Mouse (Mus musculus): ENCODE measurements at regions not wholly inside any gene's neighbourhood (a gene's known extent, or its start where the extent isn't known, plus 50 kb on each side); places are given as distances from the start of the nearest gene placed in this dataset.
A peak's percentile ranks its signal among the peaks of the same experiment; 100 is the strongest.

DNA sequence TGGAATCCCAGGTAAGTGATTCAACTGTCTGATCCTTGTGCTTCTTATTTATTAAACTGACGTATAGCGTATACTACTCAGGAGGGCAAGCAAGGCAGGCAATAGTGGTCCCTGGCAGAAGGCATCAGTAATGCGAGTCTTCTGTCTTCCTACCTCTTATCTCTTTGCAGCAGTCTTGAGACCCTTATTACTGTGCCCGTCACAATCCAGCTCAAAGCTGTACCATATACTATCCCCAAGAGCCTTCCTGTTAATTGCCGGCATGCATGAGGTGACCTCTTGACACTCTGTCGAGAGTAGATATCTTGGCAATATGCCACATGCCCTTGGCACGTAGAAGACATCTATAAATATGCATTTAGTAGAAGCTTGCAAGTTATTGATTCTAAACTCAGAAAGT is 126.0 kb upstream of the Hs6st1 start:
- DNase-seq (ENCODE audit: extremely low spot score in 1 of 2, low spot score in 1 of 2): no peak

GRCm38 (mm10) chr1:35943800-35944199 is 124.4 kb upstream of the Hs6st1 start:
- no peak for DNase-seq (ENCODE audit: extremely low spot score in 1 of 2, low spot score in 1 of 2)

DNA sequence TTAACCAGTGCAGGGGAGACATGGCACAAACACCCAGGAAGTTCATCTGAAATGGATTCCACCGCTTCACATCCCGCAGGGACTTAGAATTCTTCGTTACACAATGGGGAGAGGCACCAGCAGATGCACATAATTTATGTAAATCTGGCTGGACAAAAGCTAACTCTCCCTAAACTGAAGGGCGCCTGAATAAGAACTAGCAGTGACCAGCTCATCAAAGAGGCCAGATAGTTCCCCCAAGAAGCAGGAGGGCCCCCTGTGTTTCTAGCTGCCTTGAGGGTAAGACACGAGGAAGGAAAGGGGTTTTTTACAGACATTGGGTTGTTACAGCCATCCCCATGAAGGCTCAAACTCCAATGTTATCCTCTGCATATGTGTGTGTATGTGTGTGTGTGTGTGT is 123.8 kb upstream of the Hs6st1 start:
- no peak for DNase-seq (ENCODE audit: extremely low spot score in 1 of 2, low spot score in 1 of 2)

GRCm38 (mm10) chr1:35944849-35945248 is 123.4 kb upstream of the Hs6st1 start:
- no peak for DNase-seq (ENCODE audit: extremely low spot score in 1 of 2, low spot score in 1 of 2)

DNA sequence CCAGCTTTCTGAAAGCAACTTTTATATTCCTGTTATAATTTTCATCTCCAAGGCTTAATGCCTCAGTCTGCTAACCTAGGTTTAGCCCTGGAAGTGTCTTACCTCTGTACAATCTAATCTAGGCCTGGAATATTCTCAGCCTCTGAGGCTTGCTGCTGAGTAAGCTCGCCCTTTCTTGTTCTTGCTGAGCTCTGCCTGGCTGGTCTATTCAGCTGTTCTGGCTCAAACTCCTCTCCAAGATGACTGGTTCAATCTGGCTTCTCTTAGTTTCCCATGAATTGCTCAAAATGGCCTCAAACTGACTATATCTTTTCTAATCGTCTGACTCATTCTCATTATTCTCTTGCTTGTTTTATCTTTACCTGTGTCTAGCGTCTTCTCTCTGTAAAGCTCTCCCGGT is 122.6 kb upstream of the Hs6st1 start:
- DNase-seq (ENCODE audit: extremely low spot score in 1 of 2, low spot score in 1 of 2): peak in 1 of 2 experiments; percentile 19

DNA sequence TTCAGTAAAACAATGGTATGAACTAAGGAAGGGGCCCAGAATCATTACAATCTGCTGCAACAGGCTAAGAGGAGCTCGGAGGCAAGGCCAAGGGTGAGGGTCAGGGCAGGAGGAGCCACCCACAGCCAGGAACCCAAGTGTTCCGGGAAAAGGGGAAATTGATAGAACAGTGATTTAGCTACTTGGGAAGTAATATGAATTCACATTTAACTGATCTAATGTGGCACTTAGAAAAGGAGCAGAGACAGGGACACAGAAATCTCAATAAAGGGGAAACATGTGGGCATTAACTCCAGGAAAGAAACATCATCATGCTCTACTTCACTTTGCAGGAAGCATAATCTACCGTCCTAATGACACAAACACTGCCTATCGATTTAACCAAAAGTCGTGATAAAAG is 120.1 kb upstream of the Hs6st1 start:
- DNase-seq (ENCODE audit: extremely low spot score in 1 of 2, low spot score in 1 of 2): no peak

GRCm38 (mm10) chr1:35951082-35951481 is 117.1 kb upstream of the Hs6st1 start:
- DNase-seq (ENCODE audit: extremely low spot score in 1 of 2, low spot score in 1 of 2): peak in 1 of 2 experiments; percentile 51

DNA sequence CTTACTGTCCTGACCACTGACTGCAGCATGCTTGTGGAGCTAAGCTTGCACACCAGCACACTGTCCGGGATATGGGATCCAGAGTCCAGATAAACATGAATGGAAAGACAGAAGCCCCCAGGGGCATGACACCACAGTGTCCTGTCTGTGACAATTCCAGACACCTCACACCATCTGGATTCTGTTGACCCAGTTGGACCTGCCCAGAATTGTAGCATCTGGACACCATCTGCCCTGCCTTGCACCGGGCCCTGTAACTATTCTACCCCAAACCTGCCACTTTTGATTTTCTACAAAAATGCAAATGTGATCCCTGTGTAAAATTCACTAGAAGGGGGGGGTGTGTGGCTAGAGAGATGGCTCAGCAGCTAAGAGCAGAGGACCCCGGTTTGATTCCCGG is 114.5 kb upstream of the Hs6st1 start:
- no peak for DNase-seq (ENCODE audit: extremely low spot score in 1 of 2, low spot score in 1 of 2)

GRCm38 (mm10) chr1:35957425-35958372 is 110.5 kb upstream of the Hs6st1 start:
- no peak for DNase-seq (ENCODE audit: extremely low spot score in 1 of 2, low spot score in 1 of 2)

DNA sequence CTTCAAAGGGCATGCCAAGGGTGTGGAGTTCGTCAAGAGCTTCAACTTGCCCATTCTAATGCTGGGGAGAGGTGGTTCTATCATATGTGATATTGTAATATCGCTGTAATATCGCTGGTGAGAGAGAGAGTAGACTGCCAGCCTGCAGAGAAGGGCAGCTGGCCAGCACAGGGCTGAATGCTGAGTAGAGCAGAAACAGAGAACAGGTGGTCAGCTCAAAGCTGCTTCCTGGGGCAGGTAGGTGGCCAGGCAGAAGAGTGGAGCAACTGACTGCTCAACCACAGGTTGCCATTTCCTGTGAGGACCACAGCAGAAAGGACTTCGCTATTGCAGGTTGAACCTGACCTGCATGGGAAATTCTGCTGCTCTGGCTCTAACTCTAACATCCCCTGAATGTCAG is 108.5 kb upstream of the Hs6st1 start:
- no peak for DNase-seq (ENCODE audit: extremely low spot score in 1 of 2, low spot score in 1 of 2)

- DNase-seq (ENCODE audit: extremely low spot score in 1 of 2, low spot score in 1 of 2): no peak
Observed at GRCm38 (mm10) chr1:35960844-35961243, 107.4 kb upstream of the Hs6st1 start.

DNA sequence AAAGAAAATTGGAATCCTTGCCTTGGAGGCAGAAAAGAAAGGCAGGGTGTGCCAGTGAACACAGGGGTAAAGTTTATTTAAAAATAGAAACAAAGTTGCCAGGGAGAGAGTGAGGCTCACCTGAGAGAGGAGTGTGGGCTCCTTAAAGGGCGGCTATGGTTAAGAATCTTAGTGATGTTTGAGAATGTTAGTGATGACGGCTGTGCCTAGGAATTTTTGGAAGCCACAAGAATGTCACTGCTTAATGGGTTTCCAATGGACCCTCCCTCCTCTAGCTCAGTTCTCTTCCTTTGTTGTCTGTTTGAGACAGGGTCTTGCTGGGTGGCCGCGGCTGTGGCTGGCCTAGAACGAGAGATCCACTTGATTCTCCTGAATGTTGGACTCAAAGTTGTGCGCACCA is 106.3 kb upstream of the Hs6st1 start:
- DNase-seq (ENCODE audit: extremely low spot score in 1 of 2, low spot score in 1 of 2): no peak

DNA sequence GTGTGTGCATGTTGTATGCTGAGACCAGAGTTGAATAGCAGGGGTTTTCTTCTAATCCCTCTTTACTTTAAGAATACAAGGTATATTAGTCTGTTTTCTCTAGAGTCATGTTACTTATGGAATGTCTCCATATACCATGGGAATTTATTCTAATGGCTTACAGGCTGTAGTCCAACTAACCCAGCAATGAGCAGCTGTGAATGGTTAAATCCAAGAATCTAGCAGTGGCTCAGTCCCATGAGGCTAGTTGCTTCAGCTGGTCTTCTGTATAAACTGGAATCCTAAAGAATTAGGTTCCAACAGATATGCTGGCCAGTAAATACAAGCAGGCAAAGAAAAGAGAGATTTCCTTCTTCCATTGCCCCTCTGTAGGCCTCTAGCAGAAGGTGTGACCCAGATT is 99.7 kb upstream of the Hs6st1 start:
- DNase-seq (ENCODE audit: extremely low spot score in 1 of 2, low spot score in 1 of 2): no peak

DNA sequence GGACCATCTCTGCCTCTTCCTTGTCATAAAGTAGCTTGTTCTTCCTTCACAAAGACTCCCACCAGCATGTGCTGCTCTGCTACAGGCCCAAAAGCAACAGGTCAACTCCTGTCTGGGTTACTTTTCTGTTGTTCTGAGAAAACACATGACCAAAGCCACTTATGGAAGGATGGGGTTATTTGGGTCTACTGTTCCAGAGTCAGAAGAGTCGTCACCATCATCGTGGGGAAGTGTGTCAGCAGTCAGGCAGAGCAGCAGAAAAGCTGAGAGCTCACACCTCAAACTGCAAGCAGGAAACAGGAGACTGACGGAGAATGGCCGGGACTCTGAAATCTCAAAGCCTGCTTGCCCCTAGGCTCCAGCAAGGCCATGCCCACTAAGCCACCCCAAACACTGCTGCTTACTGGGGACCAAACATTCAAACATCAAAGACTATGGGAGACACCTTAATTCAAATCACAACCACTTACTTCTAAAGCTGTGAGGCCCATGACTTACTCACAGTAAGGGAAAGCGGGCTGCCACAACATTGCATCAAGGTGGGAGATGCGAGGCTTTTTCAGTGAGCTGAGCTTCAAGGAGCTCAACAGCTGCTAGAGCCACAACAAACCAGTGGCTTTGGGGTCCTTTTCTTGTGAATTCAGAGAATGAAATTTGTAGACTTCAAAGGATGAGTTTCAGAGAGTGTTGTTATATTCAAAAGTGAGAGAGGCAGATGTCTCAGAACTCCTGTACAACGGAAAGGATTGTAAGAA is 96.6 kb upstream of the Hs6st1 start:
- DNase-seq (ENCODE audit: extremely low spot score in 1 of 2, low spot score in 1 of 2): no peak

- DNase-seq (ENCODE audit: extremely low spot score in 1 of 2, low spot score in 1 of 2): no peak
Observed at GRCm38 (mm10) chr1:35972190-35972584, 96.0 kb upstream of the Hs6st1 start.

- peak in 1 of 2 experiments; percentile 28 for DNase-seq (ENCODE audit: extremely low spot score in 1 of 2, low spot score in 1 of 2)
Observed at GRCm38 (mm10) chr1:35973386-35973785, 94.8 kb upstream of the Hs6st1 start.

DNA sequence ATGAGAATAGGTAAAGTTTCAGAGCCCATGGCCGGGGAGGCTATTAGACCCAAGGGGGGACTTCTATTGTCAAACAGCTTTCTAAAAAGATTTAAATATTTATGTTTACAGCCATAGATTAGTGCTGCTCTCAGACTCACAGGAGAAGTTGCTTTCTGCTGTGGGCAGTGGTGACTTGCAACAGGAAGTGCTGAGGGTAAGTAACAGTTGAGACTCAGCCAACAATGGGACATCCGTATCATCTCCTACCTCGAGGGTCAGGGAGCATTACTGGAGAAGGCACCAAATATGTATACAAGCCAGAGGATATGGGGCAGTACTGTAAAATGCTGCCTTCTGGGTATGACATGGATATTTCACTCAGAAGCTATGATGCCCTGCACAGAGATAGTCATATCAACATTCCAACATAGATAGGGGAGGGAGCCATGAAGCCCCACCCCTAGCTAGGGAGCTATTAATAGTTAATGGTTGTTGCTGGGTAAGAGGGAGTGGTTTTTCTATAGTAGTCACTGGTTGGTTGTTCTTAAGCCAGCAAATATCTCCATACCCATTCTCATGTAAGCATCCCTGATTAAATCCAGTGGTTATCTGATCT is 92.5 kb upstream of the Hs6st1 start:
- no peak for DNase-seq (ENCODE audit: extremely low spot score in 1 of 2, low spot score in 1 of 2)

DNA sequence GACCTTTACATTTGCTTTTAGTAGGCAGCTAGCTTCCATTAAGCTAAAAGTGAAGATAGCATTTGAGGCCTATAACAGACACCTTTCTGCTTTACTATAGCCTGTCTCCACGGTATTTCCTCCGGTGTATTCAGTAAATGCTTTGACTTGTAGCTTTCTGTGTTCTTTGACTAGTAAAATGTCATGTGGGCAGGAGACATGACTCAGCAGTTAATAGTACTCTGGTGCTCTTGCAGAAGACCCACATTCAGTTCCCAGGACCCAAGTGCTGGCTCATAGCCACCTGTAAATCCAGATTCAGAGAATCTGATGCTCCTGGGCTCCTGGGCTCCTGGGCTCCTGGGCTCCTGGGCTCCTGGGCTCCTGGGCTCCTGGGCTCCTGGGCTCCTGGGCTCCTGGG is 91.7 kb upstream of the Hs6st1 start:
- no peak for DNase-seq (ENCODE audit: extremely low spot score in 1 of 2, low spot score in 1 of 2)

DNA sequence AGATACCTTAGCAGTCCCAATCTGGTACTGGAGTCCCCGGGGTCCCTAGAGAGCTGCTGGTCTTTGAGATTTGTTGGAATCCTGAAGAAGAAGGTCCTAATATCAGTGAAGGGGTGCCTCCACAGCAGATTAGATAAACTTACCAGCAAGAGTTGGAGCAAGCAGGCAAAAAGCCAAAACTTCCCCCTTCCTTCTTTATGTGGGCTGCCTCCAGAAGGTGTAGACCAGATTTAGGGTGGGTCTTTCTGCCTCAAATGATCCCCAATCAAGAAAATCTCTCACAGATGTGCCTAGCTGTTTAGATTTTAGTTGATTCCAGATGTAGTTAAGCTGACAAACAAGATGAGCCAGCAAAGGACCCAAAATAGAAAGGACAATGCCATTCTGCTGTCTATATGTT is 90.1 kb upstream of the Hs6st1 start:
- no peak for DNase-seq (ENCODE audit: extremely low spot score in 1 of 2, low spot score in 1 of 2)

- no peak for DNase-seq (ENCODE audit: extremely low spot score in 1 of 2, low spot score in 1 of 2)
Observed at GRCm38 (mm10) chr1:35978766-35979165, 89.4 kb upstream of the Hs6st1 start.

DNA sequence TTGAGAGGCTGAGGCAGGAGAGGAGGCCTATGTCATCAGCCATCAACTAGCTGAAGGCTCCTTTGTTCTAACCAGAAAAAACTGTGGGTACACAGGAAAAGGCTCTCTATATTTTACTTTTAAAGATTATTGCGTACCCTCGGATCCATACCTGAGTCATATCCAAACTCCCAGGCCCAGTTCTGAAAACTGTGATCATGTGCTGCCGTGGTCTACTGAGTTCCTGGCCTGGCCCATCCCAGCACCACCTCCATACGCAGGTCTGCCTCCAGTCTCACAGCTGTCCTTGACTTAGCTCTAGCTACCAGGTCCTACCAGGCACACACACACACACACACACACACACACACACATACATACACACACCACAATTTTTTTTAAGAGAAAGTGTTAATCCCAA is 87.0 kb upstream of the Hs6st1 start:
- DNase-seq (ENCODE audit: extremely low spot score in 1 of 2, low spot score in 1 of 2): no peak
